Mouse (Mus musculus) hindbrain, embryonic 16.5 days (tissue): Measurements from ENCODE around the gene Dhcr24. TPM values are rescaled to one million over a fixed set of nuclear protein-coding genes. Genes with fewer than 3 reads are reported as not detected.

Experiments used
- ATAC-seq: fragments of 200-750 bp; cut with Nextera tagmentation; 2 replicates; pipeline ENCODE4 v1.8.0; 2017; ENCODE audit warnings: moderate TSS enrichment, moderate library complexity
- H3K27ac ChIP-seq: fragments of 300-500 bp; sonication (generic); 2 replicates; pipeline ENCODE4 v1.5.1; 2014; ENCODE audit warnings: low read depth, mild to moderate bottlenecking, control low read depth, low read length, moderate library complexity
- H3K27me3 ChIP-seq: fragments of 300-500 bp; sonication (generic); replicated peaks from 2 replicates; pipeline ENCODE4 v1.6.1; 2014; ENCODE audit warnings: low read length; ENCODE audit not compliant: control insufficient read depth, insufficient read depth
- H3K36me3 ChIP-seq: fragments of 300-500 bp; sonication (generic); 2 replicates; pipeline ENCODE4 v1.6.1; 2014; ENCODE audit warnings: mild to moderate bottlenecking, low read length, moderate library complexity, mixed read lengths; ENCODE audit not compliant: control insufficient read depth, insufficient read depth
- H3K4me1 ChIP-seq: fragments of 300-500 bp; sonication (generic); 2 replicates; pipeline ENCODE4 v1.6.1; 2014; ENCODE audit warnings: low read depth, low read length; ENCODE audit not compliant: control insufficient read depth, insufficient read depth
- H3K4me2 ChIP-seq: fragments of 300-500 bp; sonication (generic); 2 replicates; pipeline ENCODE4 v1.6.1; 2014; ENCODE audit warnings: mild to moderate bottlenecking, low read length, control low read depth, moderate library complexity
- H3K4me3 ChIP-seq: fragments of 300-500 bp; sonication (generic); 2 replicates; pipeline ENCODE4 v1.5.1; 2014; ENCODE audit warnings: mild to moderate bottlenecking, low read length, control low read depth, moderate library complexity
- H3K9ac ChIP-seq: fragments of 300-500 bp; sonication (generic); 2 replicates; pipeline ENCODE4 v1.6.1; 2014; ENCODE audit warnings: low read depth, mild to moderate bottlenecking, control low read depth, low read length, moderate library complexity
- H3K9me3 ChIP-seq: fragments of 300-500 bp; sonication (generic); 2 replicates; pipeline ENCODE4 v1.6.1; 2014; ENCODE audit warnings: mild to moderate bottlenecking, low read length, moderate library complexity; ENCODE audit not compliant: control insufficient read depth
- WGBS: fragments of 180-500 bp; shearing (Covaris S2); extraction: QIAGEN DNeasy Blood & Tissue Kit; methylation state at CpG from one replicate; pipeline ENCODE4 v1.1.7; 2014; 5-methylcytosine and 5-hydroxymethylcytosine counted together
- polyA plus RNA-seq: library from polyadenylated mRNA; unstranded; fragments of >200 nt; fragmentation: Nextera tagmentation; extraction: Ambion mirVana; gene quantifications from 2 replicates; pipeline ENCODE4 v1.2.1, GENCODE M21; 2015

Gene Dhcr24
- polyA plus RNA-seq, 1 experiment from 2014 or later: 5.3 TPM

DNA sequence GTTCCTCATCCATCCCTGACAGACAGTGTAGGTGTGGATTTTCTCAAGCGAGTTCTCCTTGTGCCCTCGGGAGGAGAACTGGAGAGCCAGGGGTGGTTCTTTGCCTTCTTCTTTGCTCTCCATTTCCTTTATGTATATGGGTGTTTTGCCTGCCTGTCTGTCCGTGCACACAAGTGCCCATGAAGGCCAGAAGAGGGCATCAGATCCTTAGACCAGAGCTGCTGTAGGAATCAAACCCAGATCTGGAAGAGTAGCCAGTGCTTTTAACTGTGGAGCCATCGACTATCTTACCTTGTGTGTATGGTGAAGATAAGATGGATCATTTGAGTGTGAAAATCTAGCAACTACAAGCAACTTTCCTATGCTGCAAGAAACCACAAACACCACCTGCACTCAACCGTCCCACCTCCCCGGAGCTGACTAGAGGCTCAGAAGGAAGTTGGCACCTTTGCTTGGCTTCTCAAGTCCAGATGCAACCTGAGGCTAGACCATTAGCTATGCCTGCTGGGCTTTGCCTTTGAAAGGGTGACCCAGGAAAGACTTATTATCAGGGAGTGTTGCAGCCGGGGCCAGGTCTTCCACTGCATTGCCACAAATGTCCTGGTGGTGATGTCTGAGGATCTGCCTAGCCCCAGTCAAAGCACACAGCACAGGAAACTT is 27.3 kb upstream of the Dhcr24 start:
- peaks cover 3% of the 10 kb centered on the region for H3K4me1 ChIP-seq
- no peak overlapping the region for H3K27ac ChIP-seq
- no peaks in the 10 kb centered on the region for H3K36me3 ChIP-seq
- H3K27me3 ChIP-seq: no peaks in the 10 kb centered on the region
- no peak overlapping the region for H3K4me3 ChIP-seq
- no peak overlapping the region for H3K4me2 ChIP-seq
- ATAC-seq: no peak
- H3K9ac ChIP-seq: no peak overlapping the region
- WGBS: 62% methylated on average over 7 of the region's 7 CpGs
- H3K9me3 ChIP-seq: no peaks in the 10 kb centered on the region

GRCm38 (mm10) chr4:106534256-106534655 is 26.6 kb upstream of the Dhcr24 start:
- peaks cover 3% of the 10 kb centered on the region for H3K4me1 ChIP-seq
- no peaks in the 10 kb centered on the region for H3K9me3 ChIP-seq
- no peak overlapping the region for H3K27ac ChIP-seq
- no peak for ATAC-seq
- H3K4me2 ChIP-seq: no peak overlapping the region
- H3K36me3 ChIP-seq: no peaks in the 10 kb centered on the region
- whole genome bisulfite sequencing: 71% methylated on average over 7 of the region's 7 CpGs
- no peak overlapping the region for H3K9ac ChIP-seq
- H3K27me3 ChIP-seq: no peaks in the 10 kb centered on the region
- no peak overlapping the region for H3K4me3 ChIP-seq

DNA sequence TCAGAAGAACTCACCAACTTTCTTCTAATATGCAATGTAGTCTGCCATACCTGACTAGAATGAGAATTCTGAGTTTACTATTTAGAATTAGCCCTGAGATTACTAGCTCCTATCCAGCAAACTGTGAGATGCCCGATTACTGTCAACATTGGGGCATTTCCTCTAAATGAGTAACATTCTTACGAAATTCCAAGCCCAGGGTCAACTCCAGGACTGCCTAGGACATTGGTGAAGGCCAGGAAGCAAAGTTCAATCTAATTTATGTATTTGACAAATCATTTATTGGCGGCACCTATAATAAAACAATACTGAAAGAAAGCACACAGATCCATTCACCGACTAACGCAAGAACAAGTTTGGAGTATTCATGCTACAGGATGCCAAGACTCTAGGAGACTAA is 21.1 kb upstream of the Dhcr24 start:
- 86% methylated on average over 5 of the region's 5 CpGs for WGBS
- ATAC-seq: no peak

DNA sequence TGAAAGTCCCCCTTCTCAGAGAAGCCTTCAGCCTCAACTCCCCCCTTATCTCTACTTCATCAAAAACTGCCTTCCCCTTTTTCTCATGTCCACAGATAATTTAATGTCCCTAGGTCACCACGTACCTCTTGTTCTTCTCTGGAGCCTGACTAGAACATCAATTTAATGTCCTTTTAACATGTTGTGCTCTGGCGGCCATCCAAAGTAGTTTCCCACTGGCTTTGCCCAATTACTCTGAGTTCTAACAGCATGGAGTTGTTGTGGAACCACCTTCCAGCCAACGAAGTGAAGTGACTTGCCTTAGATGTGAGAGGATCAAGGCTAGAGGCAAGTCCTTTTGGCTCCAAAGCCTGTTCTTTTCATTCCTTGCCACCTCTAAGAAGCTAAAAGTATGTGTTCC is 19.3 kb upstream of the Dhcr24 start:
- WGBS: 64% methylated on average over 3 of the region's 3 CpGs
- no peak overlapping the region for H3K4me3 ChIP-seq
- no peaks in the 10 kb centered on the region for H3K9me3 ChIP-seq
- no peaks in the 10 kb centered on the region for H3K36me3 ChIP-seq
- no peaks in the 10 kb centered on the region for H3K4me1 ChIP-seq
- no peak for ATAC-seq
- no peak overlapping the region for H3K4me2 ChIP-seq
- no peaks in the 10 kb centered on the region for H3K27me3 ChIP-seq
- no peak overlapping the region for H3K9ac ChIP-seq
- no peak overlapping the region for H3K27ac ChIP-seq

More for the DNA sequence above, 21.1 kb upstream of the Dhcr24 start:
- H3K36me3 ChIP-seq: no peaks in the 10 kb centered on the region
- H3K4me3 ChIP-seq: no peak overlapping the region
- no peaks in the 10 kb centered on the region for H3K4me1 ChIP-seq
- no peaks in the 10 kb centered on the region for H3K27me3 ChIP-seq
- no peak overlapping the region for H3K27ac ChIP-seq
- H3K4me2 ChIP-seq: no peak overlapping the region
- no peaks in the 10 kb centered on the region for H3K9me3 ChIP-seq
- no peak overlapping the region for H3K9ac ChIP-seq

DNA sequence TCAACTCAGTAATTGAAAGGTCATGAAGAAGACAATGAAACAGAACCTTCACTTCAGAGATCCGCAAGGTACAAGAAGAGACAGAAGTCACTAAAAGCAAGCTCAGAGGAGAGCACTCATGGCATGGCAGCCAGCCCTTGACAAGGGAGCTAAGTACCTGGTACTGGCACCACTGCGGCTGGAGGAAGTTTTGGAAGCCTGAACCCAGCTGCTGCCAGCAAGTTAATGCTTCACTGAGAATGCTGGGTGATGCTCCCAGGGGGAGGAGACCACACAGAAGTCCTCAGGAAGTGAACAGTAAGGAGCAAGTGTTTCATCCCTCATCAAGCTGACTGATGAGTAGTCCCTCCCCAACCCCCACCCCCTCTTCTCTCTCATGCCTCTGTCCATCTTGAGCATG is 18.6 kb upstream of the Dhcr24 start:
- Histone ChIP-seq H3K4me1 (no peaks in the 10 kb centered on the region), H3K27me3 (no peaks in the 10 kb centered on the region), H3K36me3 (no peaks in the 10 kb centered on the region), H3K27ac (no peak overlapping the region), H3K4me2 (no peak overlapping the region), H3K9me3 (no peaks in the 10 kb centered on the region), H3K9ac (no peak overlapping the region), H3K4me3 (no peak overlapping the region)
- no peak for ATAC-seq
- whole genome bisulfite sequencing: 77% methylated on average over 2 of the region's 2 CpGs

DNA sequence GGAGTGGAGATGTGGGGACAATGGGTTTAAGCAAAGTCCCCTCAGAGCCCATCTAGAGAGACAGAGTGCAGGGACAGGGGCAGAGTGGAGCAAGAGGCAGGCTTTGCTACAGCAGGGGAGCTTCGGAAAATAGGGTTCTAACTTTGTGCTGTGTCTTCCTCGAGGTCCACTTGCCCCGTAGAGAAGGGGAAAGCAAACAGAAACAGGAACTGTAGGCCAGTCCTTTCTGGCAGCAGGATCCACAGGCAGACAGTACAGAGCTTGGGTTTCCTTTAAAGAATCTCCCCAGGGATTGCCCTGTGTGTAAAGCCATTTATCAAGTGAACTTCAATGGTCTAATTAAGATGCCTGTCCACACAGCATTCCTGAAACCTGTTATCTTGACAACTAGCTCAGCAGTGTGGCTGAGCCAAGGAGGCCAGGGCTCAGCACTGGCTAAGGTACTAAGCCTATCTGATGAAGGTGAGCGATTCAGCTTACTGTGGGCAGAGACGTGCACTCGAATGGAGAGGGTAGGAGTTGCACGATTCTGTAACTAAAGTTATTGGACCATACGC is 14.9 kb upstream of the Dhcr24 start:
- no peak for ATAC-seq
- no peak overlapping the region for H3K9ac ChIP-seq
- no peak overlapping the region for H3K27ac ChIP-seq
- H3K9me3 ChIP-seq: no peaks in the 10 kb centered on the region
- no peak overlapping the region for H3K4me2 ChIP-seq
- no peaks in the 10 kb centered on the region for H3K27me3 ChIP-seq
- H3K4me1 ChIP-seq: no peaks in the 10 kb centered on the region
- 63% methylated on average over 8 of the region's 8 CpGs for WGBS
- H3K36me3 ChIP-seq: no peaks in the 10 kb centered on the region
- no peak overlapping the region for H3K4me3 ChIP-seq

GRCm38 (mm10) chr4:106546896-106547295 is 13.9 kb upstream of the Dhcr24 start:
- ATAC-seq: no peak
- no peak overlapping the region for H3K9ac ChIP-seq
- H3K4me3 ChIP-seq: no peak overlapping the region
- WGBS: 84% methylated on average over 1 of the region's 1 CpGs
- no peaks in the 10 kb centered on the region for H3K27me3 ChIP-seq
- no peak overlapping the region for H3K27ac ChIP-seq
- H3K4me2 ChIP-seq: no peak overlapping the region
- H3K36me3 ChIP-seq: no peaks in the 10 kb centered on the region
- H3K9me3 ChIP-seq: no peaks in the 10 kb centered on the region
- H3K4me1 ChIP-seq: no peaks in the 10 kb centered on the region

DNA sequence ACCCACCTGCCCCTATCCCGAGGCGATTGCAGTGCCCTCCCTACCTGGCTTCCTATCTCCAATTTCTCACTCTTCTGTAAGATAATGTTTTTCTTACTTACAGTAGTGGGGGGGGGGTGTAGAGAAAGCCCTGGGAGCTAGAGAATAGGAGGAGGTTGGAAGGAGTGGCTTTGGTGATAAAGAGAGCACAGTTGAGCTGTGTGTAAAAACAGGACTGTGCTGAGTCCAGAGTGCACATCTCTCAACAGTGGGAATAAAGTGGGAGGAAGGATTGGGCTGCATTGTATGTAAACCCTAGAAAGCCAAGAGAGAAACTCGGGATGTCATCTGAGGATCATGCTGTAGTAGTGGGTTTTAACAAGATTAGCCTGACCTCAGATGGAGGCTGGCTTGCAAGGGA is 12.7 kb upstream of the Dhcr24 start:
- 95% methylated on average over 3 of the region's 3 CpGs for WGBS
- no peaks in the 10 kb centered on the region for H3K36me3 ChIP-seq
- no peak overlapping the region for H3K4me2 ChIP-seq

DNA sequence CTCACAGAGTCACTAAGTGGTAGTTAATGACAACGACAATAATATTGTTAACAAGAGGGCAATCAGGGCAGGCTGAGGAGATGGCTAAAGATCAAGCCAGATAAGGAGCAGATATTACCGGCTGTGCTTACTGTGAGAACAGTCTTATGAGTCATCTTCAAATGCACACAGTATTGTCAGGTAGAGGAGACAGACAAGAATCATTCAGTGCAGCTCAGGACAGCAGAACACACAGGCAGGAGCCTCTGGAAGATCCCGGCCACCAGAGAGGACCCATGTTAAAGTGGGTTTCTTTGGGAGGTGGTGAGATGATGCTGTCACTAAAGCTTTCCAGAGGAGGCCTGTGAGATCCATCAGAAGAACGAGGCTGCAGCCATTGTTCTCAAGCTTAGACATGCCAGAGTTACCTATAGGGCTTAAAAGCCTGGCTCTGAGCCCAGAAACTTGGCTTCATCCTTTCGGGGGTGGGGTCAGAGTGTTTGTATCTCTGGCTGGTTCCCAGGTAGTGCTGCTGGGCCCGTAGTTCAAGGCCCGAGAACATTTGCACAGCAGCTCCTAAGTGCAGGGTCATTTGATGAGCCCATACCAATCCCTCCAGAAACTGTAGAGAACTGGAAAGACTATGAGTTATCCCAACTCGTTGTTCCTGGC is 10.2 kb upstream of the Dhcr24 start:
- H3K4me3 ChIP-seq: no peak overlapping the region
- H3K27me3 ChIP-seq: no peaks in the 10 kb centered on the region
- no peak overlapping the region for H3K4me2 ChIP-seq
- no peak overlapping the region for H3K9ac ChIP-seq
- no peak for ATAC-seq
- peaks cover 3% of the 10 kb centered on the region; the same call in 1 of the 2 replicates for H3K9me3 ChIP-seq
- 76% methylated on average over 8 of the region's 8 CpGs for WGBS
- no peaks in the 10 kb centered on the region for H3K4me1 ChIP-seq
- H3K27ac ChIP-seq: no peak overlapping the region
- H3K36me3 ChIP-seq: no peaks in the 10 kb centered on the region

More for the DNA sequence above, 12.7 kb upstream of the Dhcr24 start:
- Histone ChIP-seq H3K27ac (no peak overlapping the region), H3K4me1 (no peaks in the 10 kb centered on the region), H3K4me3 (no peak overlapping the region), H3K9ac (no peak overlapping the region), H3K9me3 (peaks cover 3% of the 10 kb centered on the region; the same call in 1 of the 2 replicates), H3K27me3 (no peaks in the 10 kb centered on the region)
- no peak for ATAC-seq
